Mouse (Mus musculus): ENCODE results near the gene Sox18. TPM values are rescaled to one million over a fixed set of nuclear protein-coding genes. Genes with fewer than 3 reads are reported as not detected.

Sox18 gene
- not detected in 2 replicates for polyA plus RNA-seq (2012; ENCODE audit: insufficient read depth, low replicate concordance)

DNA sequence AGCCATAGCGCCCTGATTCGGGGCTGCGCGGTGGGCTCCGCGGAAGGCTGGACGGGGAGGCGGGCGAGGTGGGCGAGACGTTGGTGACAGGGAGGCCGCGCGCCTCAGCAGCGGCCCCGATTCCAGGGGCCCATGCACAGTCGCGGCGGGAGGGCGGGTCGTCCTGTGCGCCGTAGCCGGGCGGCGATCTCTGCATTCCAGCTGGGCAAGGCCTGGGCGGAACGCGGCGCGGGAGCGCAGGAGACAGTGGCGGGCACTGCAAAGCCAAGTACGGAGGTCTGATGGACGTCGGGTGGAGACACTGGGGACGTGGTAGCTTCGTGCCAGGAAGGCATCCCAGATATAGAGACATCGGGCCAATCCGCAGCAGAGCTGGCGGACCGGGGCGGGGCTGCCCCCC is at the start of gene Sox18:
TSS of gene Sox18 (minus strand) at position 315 of the 400 bp plus-strand sequence.
- Histone ChIP-seq H3K36me3 (replicated peaks; ENCODE audit: low read length) (no peaks in the 10 kb centered on the region), H3K4me3 (replicated peaks) (peak within 1 kb of the TSS; percentile 81), H3K9me3 (peaks cover 14% of the 10 kb centered on the region), H3K27me3 (replicated peaks) (peaks cover 72% of the 10 kb centered on the region), H3K4me1 (peaks cover 55% of the 10 kb centered on the region)
- TF ChIP-seq GATA1 (IDR thresholded peaks at IDR 0.05; ENCODE audit: borderline replicate concordance, low read length) (no peak), FLI1 (IDR thresholded peaks at IDR 0.05; ENCODE audit: low read length) (no peak)

DNA sequence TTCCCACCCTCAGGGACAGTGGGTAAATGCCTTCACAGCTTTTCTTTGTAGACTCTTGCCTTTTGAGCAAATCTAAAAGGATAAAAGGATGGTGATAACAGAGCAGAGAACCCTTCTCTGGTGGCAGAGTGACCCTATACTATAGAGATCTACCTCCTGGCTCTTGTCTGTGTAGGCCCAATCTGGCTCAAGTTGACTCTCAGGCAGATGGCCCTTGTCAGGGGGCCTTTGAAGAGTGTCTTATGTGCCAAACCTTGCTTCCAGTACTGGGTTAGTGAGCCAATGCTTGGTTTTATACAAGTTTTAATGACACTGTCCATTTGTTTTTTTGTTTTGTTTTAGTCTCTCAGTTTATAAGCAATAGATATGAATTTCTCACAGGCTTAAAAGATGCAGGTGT is 49.8 kb upstream of the Sox18 start:
- Histone ChIP-seq H3K4me3 (replicated peaks) (no peak overlapping the region), H3K9me3 (no peaks in the 10 kb centered on the region), H3K4me1 (no peaks in the 10 kb centered on the region; the same call in 1 of the 2 replicates), H3K27me3 (replicated peaks) (peaks cover 34% of the 10 kb centered on the region), H3K36me3 (replicated peaks; ENCODE audit: low read length) (no peaks in the 10 kb centered on the region)
- no peak for TF ChIP-seq GATA1 (IDR thresholded peaks at IDR 0.05; ENCODE audit: borderline replicate concordance, low read length)
- TF ChIP-seq FLI1 (IDR thresholded peaks at IDR 0.05; ENCODE audit: low read length) = no peak

- no peaks in the 10 kb centered on the region for H3K36me3 ChIP-seq (replicated peaks; ENCODE audit: low read length)
- peaks cover 40% of the 10 kb centered on the region for H3K27me3 ChIP-seq (replicated peaks)
- H3K4me1 ChIP-seq = peaks cover 6% of the 10 kb centered on the region
- TF ChIP-seq GATA1 (IDR thresholded peaks at IDR 0.05; ENCODE audit: borderline replicate concordance, low read length) (no peak), FLI1 (IDR thresholded peaks at IDR 0.05; ENCODE audit: low read length) (no peak)
- H3K4me3 ChIP-seq (replicated peaks) = no peak overlapping the region
- no peaks in the 10 kb centered on the region for H3K9me3 ChIP-seq
Observed at GRCm38 (mm10) chr2:181720061-181720460, 48.6 kb upstream of the Sox18 start.

- H3K36me3 ChIP-seq (replicated peaks; ENCODE audit: low read length) = no peaks in the 10 kb centered on the region
- no peak overlapping the region for H3K4me3 ChIP-seq (replicated peaks)
- H3K4me1 ChIP-seq = peaks cover 14% of the 10 kb centered on the region
- TF ChIP-seq GATA1 (IDR thresholded peaks at IDR 0.05; ENCODE audit: borderline replicate concordance, low read length) = no peak
- TF ChIP-seq FLI1 (IDR thresholded peaks at IDR 0.05; ENCODE audit: low read length) = no peak
- peaks cover 57% of the 10 kb centered on the region for H3K27me3 ChIP-seq (replicated peaks)
- H3K9me3 ChIP-seq = no peaks in the 10 kb centered on the region
Observed at GRCm38 (mm10) chr2:181716991-181717390, 45.6 kb upstream of the Sox18 start.

DNA sequence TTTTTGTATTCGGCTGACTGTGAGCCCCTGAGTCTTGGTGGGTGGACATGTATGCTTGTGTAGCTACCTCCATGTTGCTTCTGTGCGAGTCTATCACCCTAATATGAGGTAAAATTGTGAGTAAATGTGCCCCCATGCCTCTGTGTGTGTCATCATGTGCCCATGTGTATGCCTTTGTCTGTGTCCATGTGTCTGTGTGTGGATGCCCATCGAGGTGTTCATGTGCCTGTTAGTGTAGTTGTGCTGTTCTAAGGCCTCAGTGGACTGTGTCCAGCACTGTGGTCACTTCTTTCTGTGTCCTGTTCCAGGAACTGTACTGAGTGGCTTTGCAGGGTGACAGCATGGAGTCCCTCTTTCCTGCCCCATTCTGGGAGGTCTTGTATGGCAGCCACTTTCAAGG is 43.9 kb upstream of the Sox18 start:
- TF ChIP-seq GATA1 (IDR thresholded peaks at IDR 0.05; ENCODE audit: borderline replicate concordance, low read length) (no peak), FLI1 (IDR thresholded peaks at IDR 0.05; ENCODE audit: low read length) (no peak)
- Histone ChIP-seq H3K4me1 (peaks cover 14% of the 10 kb centered on the region), H3K36me3 (replicated peaks; ENCODE audit: low read length) (no peaks in the 10 kb centered on the region), H3K9me3 (no peaks in the 10 kb centered on the region), H3K27me3 (replicated peaks) (peaks cover 57% of the 10 kb centered on the region), H3K4me3 (replicated peaks) (no peak overlapping the region)

DNA sequence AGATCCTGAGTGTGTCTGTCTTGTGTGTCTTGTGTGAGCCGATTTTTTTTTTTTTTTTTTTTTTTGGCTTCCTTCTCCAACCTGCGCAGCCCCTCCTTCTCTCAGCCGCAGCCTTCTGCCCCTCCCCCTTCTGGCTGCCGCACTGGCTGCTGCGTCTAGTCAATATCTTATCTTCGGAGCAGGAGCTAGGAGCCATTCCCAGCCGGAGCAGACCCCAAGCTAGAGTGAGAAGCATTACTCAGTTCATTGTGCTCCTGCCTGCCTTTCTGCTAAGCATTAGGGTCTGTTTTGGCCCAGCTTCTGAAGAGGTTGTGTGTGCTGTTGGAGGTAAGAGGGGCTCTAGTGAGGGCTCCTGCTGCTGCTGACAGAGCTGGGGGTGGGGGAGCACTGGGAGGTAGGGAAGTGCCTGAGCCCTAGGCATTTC is 43.5 kb upstream of the Sox18 start, which contains the start of gene Oprl1:
TSS of gene Oprl1 (plus strand) at position 114 of the 424 bp plus-strand sequence.
- Histone ChIP-seq H3K4me3 (replicated peaks) (peak within 1 kb of the TSS; percentile 11), H3K36me3 (replicated peaks; ENCODE audit: low read length) (no peaks in the 10 kb centered on the region), H3K4me1 (peaks cover 14% of the 10 kb centered on the region), H3K27me3 (replicated peaks) (peaks cover 55% of the 10 kb centered on the region), H3K9me3 (no peaks in the 10 kb centered on the region)
- no peak for TF ChIP-seq FLI1 (IDR thresholded peaks at IDR 0.05; ENCODE audit: low read length)

DNA sequence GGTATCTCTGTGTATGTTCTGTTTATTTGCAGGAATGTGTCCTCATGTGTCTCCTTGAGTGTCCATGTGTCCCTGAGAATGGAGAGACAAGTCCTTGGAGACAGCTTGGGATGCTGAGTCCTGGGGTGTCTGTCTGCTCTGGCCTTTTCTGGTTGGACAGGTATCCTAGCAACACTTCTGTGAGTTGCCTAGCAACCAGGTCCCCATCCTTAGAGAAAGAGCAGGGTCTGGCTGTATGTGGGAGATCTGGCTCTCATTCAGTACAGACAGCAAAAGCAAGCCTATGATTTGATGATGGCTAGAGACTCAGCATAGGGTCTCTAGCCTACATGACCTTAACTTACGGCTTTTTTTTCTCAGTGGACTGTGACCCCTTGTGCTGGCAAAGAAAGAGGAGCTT is 42.3 kb upstream of the Sox18 start:
- Histone ChIP-seq H3K27me3 (replicated peaks) (peaks cover 48% of the 10 kb centered on the region), H3K9me3 (no peaks in the 10 kb centered on the region), H3K4me1 (peaks cover 18% of the 10 kb centered on the region), H3K36me3 (replicated peaks; ENCODE audit: low read length) (no peaks in the 10 kb centered on the region), H3K4me3 (replicated peaks) (no peak overlapping the region)
- TF ChIP-seq GATA1 (IDR thresholded peaks at IDR 0.05; ENCODE audit: borderline replicate concordance, low read length) (no peak), FLI1 (IDR thresholded peaks at IDR 0.05; ENCODE audit: low read length) (no peak)

DNA sequence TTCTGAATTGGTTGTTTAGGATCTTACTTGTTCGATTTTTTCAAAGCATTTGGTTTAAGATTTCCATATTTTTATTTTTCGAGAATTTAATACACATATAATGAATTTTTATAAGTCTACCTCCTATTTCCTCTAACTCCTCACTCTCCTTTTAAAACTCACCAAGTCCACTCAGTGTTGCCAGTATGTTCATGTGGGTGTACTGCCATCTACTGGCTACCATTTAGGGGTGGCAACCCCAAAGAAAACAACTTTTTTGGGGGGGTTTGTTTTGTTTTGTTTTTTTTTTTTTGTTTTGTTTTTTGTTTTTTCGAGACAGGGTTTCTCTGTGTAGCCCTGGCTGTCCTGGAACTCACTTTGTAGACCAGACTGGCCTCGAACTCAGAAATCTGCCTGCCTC is 35.2 kb upstream of the Sox18 start:
- 0 out of 2 replicates have a peak, but pooled peaks cover 4% of the 10 kb centered on the region for H3K4me1 ChIP-seq
- H3K9me3 ChIP-seq = no peaks in the 10 kb centered on the region
- H3K4me3 ChIP-seq (replicated peaks) = no peak overlapping the region
- H3K27me3 ChIP-seq (replicated peaks) = peaks cover 8% of the 10 kb centered on the region
- no peaks in the 10 kb centered on the region for H3K36me3 ChIP-seq (replicated peaks; ENCODE audit: low read length)
- no peak for TF ChIP-seq FLI1 (IDR thresholded peaks at IDR 0.05; ENCODE audit: low read length)
- no peak for TF ChIP-seq GATA1 (IDR thresholded peaks at IDR 0.05; ENCODE audit: borderline replicate concordance, low read length)

GRCm38 (mm10) chr2:181698241-181698640 is 26.8 kb upstream of the Sox18 start, which contains the start of gene Lkaaear1:
TSS of gene Lkaaear1 (minus strand) at chr2:181698442.
- TF ChIP-seq GATA1 (IDR thresholded peaks at IDR 0.05; ENCODE audit: borderline replicate concordance, low read length) (no peak), FLI1 (IDR thresholded peaks at IDR 0.05; ENCODE audit: low read length) (no peak)
- Histone ChIP-seq H3K27me3 (replicated peaks) (peaks cover 41% of the 10 kb centered on the region), H3K4me1 (peaks cover 31% of the 10 kb centered on the region), H3K4me3 (replicated peaks) (peak within 1 kb of the TSS; percentile 28), H3K9me3 (no peaks in the 10 kb centered on the region), H3K36me3 (replicated peaks; ENCODE audit: low read length) (no peaks in the 10 kb centered on the region)

DNA sequence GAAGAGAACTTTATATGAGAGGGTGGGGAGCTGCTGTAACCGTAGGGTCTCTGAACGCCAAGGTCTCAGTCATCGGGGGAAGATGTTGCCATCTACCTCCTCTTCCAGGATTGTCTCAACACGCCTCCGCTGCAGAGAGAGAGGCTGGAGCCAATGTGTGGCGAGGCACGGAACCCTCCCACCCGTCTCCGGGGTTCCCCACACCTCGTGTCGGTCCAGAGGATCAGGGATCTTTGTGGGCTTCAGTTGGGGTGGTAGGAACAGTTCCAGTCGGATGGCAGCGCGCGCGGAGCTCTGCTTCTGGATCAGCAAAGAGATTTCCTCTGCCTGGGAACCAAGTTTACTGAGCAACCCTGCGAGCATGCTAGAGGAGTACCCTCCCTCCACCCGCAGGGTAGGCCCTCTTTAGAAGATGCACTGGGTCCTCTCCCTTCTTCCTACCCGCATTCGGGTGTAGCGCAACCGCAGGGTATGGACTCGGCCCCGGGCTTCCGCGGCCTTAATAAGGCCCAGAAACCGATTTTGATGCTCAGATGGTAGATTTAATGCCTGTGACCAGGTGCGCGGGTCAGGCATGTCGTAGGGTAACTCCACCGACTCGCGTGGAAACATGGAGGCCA is 25.5 kb upstream of the Sox18 start:
- TF ChIP-seq FLI1 (IDR thresholded peaks at IDR 0.05; ENCODE audit: low read length) = no peak
- TF ChIP-seq GATA1 (IDR thresholded peaks at IDR 0.05; ENCODE audit: borderline replicate concordance, low read length) = no peak
- peaks cover 44% of the 10 kb centered on the region for H3K4me1 ChIP-seq
- H3K9me3 ChIP-seq = no peaks in the 10 kb centered on the region
- peak overlapping the region; percentile 28 for H3K4me3 ChIP-seq (replicated peaks)
- H3K27me3 ChIP-seq (replicated peaks) = peaks cover 51% of the 10 kb centered on the region
- no peaks in the 10 kb centered on the region for H3K36me3 ChIP-seq (replicated peaks; ENCODE audit: low read length)

Data from megakaryocyte, embryonic 14.5 days (primary cell).